Mouse (Mus musculus): ENCODE measurements around the gene 4930404H24Rik. TPM values are rescaled to one million over a fixed set of nuclear protein-coding genes. Genes with fewer than 3 reads are reported as not detected.

4930404H24Rik gene
- total RNA-seq (2021): 1 to 10 TPM in 1 of 2 experiments, not detected in 1; 1.4 TPM
- long read RNA-seq, experiment 1: 0 reads
- long read RNA-seq, experiment 2: 0 reads

DNA sequence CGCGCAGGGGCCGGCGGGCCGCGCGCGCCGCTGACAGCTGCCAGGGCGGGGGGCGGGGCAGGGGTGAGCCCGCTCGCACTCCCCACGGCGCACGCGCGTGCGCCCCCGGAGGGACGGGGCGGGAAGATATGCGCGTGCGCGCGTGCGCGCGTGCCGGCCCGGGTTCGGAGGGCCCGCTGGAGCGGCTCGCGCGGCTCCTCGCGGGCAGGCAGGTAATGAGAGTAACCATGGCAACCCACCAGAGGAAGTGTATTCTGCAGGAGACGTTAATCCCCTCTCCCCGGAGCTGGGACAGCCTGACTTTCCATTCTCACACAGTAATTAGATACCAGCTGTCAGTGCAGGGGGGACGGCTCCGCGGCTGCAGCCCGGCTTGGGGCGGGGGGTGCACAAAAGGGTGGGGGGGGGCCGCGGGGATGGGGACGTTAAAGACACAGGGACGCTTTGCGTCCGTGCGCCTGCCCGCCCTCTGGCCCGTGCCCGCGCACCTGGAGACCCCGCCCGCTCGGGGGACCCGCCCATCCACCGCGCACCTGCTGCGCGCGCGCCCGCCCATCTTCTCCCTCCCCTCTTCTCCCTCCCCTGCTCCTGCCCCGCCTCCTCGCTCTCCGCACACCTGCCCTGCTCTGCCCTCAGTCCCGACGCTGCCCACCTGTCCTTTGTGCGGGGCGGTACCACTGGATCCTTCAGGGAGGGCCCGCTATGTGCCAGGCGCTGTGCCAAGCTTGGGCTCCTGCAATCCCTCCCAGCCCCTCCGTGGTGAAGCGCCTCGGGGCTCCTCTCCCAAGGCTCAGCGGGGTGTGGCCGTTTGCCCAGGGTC is at the start of gene 4930404H24Rik:
4930404H24Rik (plus strand) TSS at position 218 of the 820 bp plus-strand sequence.
- intact Hi-C loops (cut with DNase I): no loop called here
- DNase-seq (ENCODE audit: low spot score in 2 of 2): peak; percentile 80 to 81

DNA sequence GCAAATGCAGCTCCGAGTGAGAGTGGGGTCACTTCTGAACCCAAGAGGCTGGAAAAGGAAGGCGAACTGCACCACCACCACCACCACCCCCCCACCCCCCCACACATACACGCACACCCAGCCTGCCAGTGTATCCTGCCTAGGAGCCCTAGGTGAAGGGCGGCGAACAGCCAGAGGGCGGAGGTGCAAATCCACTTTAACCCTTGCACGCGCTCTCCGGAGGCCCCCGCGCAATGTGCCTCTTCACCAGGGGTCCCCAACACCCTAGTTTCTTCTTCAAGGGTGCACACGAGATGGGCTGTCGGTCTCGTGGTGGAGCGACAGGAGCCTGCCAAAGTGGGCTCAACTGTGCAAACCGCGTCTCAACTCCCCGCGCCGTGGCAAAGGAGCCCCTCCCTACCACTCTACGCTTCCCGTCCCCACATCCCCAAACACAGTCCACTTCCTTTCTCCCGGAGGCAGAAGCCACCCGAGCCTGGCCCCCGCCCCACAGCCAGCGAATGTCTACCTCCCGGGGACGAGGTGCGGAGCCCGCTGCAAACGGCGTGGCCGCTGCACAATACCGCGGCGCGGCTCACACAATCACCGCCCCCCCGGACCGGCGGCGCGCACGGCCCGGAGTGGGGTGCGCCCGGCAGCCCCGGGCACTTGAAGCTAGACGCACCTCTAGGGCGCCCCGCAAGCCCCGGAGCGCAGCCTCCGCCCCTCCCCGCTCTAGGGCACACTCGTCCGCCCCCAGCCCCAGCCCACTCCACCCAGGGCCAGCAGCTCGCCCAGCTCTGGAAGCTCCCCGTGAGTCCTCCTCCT is 49.0 kb upstream of the 4930404H24Rik start:
- intact Hi-C loops (cut with DNase I): no loop called here
- DNase-seq (ENCODE audit: low spot score in 2 of 2): peak in 1 of 2 experiments; percentile 36

DNA sequence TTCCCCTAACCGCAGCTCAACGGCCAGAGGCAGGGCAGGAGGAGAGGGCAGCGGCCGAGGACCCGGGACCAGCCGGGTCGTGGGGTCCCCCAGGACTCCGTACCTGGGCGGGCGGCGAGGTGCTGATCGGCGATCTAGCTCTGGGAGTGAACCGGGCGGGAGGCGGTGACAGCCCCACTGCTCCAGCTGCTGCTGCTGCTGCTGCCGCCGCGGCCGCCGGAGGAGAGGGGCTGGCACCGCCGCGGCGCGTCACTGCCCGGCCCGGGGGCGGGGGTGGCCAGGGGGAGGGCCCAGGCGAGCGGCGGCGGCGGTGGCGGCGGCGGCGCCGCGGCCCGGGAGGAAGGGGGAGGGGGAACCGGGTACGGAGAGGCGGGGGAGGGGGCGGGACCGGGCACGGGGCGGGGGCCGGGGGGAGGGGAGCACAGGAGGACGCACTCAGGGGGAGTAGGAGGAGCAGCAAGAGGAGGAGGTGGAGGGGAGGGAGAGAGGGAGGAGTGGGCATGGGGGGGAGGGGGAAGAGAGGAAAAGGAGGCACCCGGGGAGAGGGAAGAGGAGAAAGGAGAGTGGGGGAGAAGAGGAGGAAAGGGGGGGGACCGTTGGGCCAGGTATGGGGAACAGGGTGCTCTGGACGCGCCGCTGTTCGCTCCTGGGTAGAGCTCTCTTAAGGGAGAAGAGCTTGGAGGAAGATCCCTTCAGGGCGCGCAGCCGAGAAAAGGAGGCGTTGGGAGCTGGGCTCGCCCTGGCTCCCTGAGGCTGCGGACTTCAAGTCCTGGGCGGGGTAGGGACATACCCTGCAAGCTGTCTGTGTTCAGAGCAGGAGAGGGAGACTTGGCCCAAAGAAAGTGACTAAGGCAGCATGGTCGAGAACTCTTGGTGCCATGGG is 48.1 kb upstream of the 4930404H24Rik start:
- peak in 1 of 2 experiments; percentile 57 for DNase-seq (ENCODE audit: low spot score in 2 of 2)
- intact Hi-C loops (cut with DNase I): no loop called here

DNA sequence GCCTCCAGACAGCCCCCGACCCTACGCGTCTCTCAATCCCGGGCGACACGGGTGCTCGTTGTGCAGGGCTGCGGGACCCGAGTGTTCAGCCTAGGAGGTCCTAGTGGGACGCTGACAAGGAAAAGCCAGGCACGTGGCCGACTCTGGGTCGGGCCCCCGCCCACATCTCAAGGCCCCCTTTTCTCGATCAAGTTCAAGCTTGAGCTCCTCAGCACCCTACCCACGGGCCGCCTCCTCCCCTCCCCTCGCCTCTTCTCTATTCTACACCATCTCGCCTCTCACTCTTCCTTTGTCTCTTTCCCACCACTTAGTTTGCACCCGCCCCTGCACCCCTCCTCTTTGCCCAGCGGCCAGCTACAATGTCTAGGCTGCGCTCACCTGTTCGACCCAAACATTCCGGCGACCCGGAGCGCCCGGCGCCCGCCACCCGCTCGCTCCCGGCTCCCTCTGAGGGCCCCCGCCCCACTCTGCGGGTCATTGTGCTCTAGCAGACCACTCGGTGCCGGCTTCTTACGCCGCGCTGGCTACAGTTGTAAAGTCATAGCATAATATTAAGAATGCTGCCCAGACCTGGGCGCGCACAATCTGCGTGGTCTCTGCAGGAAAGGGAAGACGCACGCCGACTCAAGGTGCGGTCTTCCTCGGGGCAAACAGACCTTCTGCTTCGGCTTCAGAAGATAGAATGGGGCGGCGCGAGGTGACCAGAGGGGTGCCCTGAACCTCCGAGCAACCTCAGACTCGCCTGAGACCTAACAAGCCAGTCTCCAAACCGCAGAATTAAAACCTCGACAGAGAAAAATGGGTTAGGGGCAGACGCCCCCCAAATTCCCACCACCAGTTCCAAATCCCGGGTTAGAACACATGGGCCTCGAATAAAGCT is 47.2 kb upstream of the 4930404H24Rik start:
- intact Hi-C loops (cut with DNase I): no loop called here
- no peak for DNase-seq (ENCODE audit: low spot score in 2 of 2)

DNA sequence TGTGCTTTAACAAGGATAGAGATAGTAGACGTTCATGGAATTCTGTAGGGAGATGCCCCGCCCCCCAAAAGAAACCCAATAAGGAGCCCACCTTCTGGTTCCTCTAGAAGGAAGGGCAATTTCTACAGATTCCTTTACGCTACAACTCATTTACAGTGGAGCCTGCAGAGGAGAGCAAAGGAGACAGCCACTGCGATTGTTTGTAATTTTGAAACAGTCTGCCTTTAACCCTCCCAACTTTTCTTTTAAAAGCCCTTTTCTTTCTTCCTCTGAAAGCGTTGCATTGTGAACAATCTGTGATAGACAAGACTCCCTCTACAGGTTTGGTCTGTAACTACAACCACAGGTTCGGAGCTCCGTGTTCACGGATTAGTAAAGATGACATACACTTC is 46.6 kb upstream of the 4930404H24Rik start:
- peak; percentile 78 to 84 for DNase-seq (ENCODE audit: low spot score in 2 of 2)
- intact Hi-C loops (cut with DNase I): no loop called here

DNA sequence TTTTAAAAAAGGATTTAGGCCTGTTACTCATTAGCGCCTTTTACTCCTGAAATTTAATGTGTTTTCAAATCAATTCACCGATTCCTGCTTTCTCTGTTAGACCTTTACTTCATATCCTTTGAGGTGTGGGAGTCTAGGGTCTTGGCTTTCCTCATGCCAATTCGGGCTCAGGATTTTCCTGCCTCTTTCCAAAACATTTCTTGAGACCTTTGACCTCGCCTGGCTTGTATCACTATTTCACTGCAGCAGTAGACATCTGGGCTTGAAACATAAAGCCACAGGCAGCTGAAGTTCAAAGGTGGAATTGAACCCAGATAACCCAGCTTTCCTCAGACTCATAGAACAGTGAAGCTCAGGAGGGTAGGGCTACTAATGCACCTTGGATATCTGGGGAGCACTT is 46.1 kb upstream of the 4930404H24Rik start:
- DNase-seq (ENCODE audit: low spot score in 2 of 2): no peak
- intact Hi-C loops (cut with DNase I): no loop called here

DNA sequence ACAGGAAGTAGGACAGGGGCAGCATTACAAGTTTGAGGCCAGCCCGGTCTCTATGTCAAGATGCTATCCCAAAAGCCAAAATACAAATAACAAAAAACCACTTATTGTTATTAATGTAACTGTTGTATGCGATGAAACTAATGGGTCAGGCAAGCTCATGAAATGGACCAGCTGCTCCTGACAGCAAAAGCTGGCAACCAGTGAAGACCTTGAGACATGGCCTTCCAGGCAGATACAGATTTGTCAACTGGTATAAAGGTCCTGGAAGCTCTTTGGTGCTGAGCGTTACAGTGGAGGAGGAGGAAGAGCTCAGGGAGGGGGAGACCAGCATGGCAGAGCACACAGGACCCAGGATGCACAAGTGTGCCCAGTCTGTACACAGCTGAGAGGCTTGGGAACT is 44.9 kb upstream of the 4930404H24Rik start:
- no peak for DNase-seq (ENCODE audit: low spot score in 2 of 2)
- intact Hi-C loops (cut with DNase I): no loop called here

DNA sequence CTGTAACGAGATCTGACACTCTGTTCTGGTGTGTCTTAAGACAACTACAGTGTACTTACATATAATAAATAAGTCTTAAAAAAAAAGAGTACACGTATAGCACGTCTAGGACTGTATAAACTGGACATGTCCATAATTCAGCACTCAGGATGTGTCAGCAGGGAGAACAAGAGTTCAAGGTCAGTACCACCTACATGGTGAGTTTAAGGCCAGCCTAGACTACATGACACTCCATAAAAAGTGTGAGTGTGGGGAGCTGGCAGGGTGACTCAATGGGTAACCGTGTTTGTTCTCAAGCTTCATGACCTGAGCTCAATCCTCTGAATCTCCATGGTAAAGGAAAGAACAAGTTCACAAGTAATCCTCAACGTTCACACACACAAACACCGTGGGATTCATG is 44.1 kb upstream of the 4930404H24Rik start:
- no peak for DNase-seq (ENCODE audit: low spot score in 2 of 2)
- intact Hi-C loops (cut with DNase I): no loop called here

DNA sequence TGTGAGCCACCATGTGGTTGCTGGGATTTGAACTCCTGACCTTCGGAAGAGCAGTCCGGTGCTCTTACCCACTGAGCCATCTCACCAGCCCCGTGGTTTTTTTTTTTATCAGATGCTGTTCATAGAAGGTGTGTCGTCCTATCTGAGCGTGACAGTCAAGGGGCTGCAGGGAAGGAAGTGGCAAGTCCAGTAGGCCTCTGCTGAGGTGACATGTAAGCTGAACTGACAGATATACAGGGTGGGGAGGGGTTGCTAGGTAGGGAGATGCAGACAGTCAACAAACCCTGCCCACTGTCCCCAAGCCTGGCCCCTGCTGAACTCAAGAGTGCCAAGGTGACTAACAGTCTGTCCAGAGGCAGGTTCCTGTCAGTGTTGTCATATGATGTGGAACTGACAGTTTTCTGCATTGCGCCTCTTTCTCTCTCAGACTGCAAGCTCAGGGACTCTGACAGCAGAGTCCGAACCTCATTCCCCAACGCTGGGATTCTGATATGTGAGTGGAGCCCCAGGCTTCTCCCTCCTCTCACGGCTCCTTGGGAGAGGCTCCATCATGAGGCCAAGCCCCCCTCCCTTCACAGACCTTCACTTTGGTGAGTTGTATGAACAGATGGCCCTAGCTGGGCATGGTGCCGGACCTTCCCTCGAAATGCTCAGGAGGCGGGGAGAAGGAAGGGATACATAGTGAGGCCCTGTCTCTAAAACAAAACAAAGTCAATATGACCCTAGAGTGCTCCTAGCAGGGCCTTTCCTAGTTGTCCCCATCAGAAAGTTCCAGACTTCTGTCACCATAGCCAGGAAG is 38.4 kb upstream of the 4930404H24Rik start:
- intact Hi-C loops (cut with DNase I): no loop called here
- no peak for DNase-seq (ENCODE audit: low spot score in 2 of 2)

DNA sequence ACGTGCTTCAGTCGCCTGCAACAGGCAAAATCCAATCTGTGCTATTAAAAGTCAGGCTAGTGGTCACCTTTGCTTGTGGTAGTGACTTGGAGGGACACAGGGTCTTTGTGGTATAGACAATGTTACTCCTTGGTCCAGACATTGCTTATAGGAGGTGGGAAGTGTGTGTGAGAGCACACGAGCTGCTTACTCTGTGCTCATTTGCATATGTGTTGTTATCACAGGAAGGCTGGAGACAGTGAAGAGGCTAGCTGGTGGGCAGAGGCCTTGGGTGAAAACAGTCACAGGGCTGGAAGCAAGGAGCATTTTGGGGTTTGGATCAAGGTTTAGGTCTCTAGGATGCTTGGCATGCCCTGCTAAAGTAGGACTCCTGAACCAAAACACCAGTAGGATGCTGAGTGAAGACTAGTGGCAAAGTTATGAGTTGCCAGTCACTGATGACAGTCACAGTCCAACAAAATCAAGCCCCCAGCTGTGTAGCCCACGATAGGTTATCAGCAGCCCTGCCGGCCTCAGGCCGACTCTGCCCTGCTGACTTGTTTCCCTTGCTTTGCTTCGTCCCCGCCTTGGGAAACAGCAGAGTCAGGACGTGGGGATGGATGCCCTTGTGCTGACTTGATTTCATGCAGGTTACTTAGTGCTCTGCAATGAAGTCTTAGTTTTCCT is 37.6 kb upstream of the 4930404H24Rik start:
- intact Hi-C loops (cut with DNase I): no loop called here
- DNase-seq (ENCODE audit: low spot score in 2 of 2): no peak

DNA sequence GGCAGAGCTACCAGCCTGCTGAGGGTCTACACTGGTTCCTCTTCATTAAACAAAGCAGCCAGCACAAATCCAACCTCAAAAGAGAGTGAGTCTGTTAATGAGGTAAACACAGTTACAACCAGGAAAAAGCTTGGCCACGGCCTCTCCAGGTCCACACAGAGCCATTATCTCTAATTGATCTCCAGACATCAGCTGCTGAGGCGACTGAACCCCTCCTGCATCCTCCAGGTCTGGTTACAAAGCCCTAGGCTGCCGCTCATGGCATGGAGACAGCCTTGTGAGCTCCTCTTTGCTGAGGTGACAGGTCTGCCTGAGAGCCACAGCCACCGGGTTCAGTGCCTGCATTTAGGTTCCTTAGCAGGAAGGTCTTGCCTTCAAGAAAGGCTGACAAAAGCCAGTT is 35.1 kb upstream of the 4930404H24Rik start:
- intact Hi-C loops (cut with DNase I): no loop called here

DNA sequence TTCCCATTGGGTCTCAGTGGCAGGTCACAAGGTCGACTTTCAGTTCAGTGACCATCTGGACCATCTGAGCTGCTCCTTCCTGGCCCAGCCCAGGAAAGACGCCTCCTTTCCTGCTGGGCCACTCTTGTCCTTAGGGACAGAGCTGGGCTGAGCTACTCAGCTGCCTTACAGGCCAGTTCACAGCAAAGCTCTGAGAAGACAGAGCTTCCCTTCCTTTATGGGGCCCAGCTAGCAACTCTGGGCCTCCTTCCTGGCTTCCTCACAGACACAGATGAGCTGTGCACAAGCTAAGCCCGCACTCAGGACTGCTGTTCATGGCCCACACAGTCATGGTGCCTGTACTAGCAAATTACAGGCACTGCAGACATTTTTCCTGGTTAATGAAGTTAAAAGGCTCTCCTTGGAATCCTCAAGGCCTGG is 34.6 kb upstream of the 4930404H24Rik start:
- intact Hi-C loops (cut with DNase I): no loop called here
- no peak for DNase-seq (ENCODE audit: low spot score in 2 of 2)

More for the DNA sequence above, 35.1 kb upstream of the 4930404H24Rik start:
- no peak for DNase-seq (ENCODE audit: low spot score in 2 of 2)

DNA sequence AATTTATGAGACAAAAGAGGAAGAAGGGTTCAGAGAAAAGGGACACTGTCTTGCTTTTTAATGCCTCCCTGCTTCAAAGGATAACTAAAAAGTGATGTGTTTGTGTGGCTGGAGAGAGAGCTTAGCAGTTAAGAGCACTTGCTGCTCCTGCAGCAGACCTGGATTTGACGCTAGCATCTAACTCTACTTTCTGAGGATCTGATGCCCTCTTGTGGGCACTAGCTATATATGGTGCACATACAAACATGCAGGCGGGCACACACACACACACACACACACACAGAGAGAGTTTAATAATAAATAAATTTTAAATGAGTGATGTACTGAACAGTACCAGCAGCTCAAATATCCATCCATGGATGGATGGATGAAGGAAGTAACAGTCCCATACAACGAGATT is 29.3 kb upstream of the 4930404H24Rik start:
- DNase-seq (ENCODE audit: low spot score in 2 of 2): no peak
- intact Hi-C loops (cut with DNase I): no loop called here

DNA sequence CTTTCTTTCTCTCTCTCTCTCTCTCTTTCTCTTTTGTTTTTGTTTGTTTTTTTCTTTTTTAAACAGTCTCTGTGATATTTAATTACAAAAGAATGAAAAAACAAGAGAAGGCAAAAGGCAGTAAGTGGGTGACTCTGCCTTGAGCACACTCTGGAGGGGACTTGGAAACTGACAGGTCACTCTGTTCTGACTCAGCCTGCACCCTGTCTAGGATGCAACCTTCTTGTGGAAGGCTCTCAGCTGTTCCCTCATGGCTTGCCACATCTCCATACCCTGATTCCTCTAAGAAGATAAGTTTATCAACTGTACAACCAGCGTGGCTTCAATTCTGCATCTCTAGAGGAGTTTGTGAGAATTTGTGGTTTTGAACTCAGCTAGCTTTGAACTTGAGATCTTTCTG is 25.2 kb upstream of the 4930404H24Rik start:
- intact Hi-C loops (cut with DNase I): no loop called here
- no peak for DNase-seq (ENCODE audit: low spot score in 2 of 2)

DNA sequence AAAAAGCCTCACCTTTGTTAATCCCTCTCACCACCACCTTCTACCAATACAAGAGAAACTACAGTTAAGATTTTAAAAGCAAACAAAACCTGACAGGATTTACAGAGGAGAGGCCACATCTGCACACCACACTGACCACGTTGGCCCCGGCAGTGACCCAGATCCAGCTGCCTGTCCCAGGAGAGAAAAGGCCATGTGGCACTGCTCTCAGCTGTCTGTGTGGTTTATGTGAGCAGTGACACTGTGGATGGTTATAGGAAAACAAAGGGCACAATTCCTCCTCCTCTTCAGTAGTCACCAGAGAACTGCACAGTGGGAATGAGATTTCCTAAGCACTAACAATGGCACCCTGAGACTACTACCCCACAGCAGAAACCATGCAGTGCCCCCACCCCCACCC is 23.3 kb upstream of the 4930404H24Rik start:
- no peak for DNase-seq (ENCODE audit: low spot score in 2 of 2)
- intact Hi-C loops (cut with DNase I): no loop called here

DNA sequence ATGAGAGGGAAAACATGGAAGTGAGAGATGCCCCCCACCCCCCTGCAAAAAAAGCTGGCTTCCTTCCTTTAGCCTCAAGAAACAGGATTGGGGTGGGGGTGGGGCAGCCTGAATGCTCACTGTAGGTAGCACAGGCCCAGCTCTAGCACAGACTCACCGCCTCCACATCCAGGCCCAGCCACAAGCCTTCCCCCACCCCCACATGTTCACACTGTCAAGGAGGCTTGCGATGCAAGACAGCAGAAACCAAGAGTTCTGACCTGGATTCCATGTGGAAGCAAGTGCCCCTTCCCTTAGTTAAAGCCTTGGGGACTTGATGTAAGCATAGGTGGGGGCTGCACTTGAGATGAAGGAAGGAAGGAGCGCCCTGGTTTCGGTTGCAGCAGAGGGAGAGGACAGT is 22.8 kb upstream of the 4930404H24Rik start:
- intact Hi-C loops (cut with DNase I): no loop called here
- peak in 1 of 2 experiments; percentile 46 for DNase-seq (ENCODE audit: low spot score in 2 of 2)

DNA sequence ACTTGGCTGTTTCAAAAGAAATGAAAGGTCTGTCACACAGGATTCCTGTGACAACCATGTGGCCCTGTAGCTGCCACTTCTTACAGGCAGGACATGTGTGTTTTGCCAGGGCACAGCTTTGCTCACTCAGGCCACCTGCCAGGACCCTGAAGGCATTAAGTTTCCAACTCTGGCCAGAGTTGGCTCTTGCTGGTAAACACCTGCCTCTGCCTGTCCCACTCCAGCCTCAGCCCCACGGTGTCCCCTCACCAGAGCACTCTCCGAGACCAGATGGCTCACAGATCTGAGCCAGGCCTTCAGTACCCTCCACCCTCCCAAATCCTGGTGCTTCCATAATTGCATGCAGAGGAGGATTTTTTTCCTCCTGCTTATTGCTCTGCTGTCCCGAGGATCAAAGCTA is 21.6 kb upstream of the 4930404H24Rik start:
- intact Hi-C loops (cut with DNase I): no loop called here
- DNase-seq (ENCODE audit: low spot score in 2 of 2): no peak

All from left cerebral cortex, postnatal 14 days (tissue).